Mouse (Mus musculus): ENCODE results near the gene Gm49354. TPM values are rescaled to one million over a fixed set of nuclear protein-coding genes. Genes with fewer than 3 reads are reported as not detected.
A peak's percentile ranks its signal among the peaks of the same experiment; 100 is the strongest.
"Not testable (repeated sequence)": the region's sequence is repeated elsewhere in the genome, so short reads cannot be mapped to it uniquely, and the experiment has no call there.

Gm49354 gene
- polyA plus RNA-seq, 1 experiment from 2014 or later = not detected

- H3K4me1 ChIP-seq = peaks cover 19% of the 10 kb centered on the region
- 84% methylated on average over 7 of the region's 7 CpGs for WGBS
- ATAC-seq (ENCODE audit: insufficient read depth, low FRiP score, low read depth) = no peak
Observed at GRCm38 (mm10) chr13:59762791-59763190, 19.3 kb downstream of the Gm49354 start.

GRCm38 (mm10) chr13:59756906-59757305 is 25.1 kb downstream of the Gm49354 start:
- Histone ChIP-seq H3K4me3 (replicated peaks) (no peak overlapping the region), H3K27ac (no peak overlapping the region), H3K27me3 (replicated peaks) (no peaks in the 10 kb centered on the region), H3K9me3 (no peaks in the 10 kb centered on the region), H3K9ac (no peak overlapping the region), H3K4me1 (no peaks in the 10 kb centered on the region), H3K4me2 (no peak overlapping the region), H3K36me3 (peaks cover 24% of the 10 kb centered on the region; the same call in 1 of the 2 replicates)
- ATAC-seq (ENCODE audit: insufficient read depth, low FRiP score, low read depth) = no peak
- WGBS = 89% methylated on average over 7 of the region's 7 CpGs

More at GRCm38 (mm10) chr13:59762791-59763190, 19.3 kb downstream of the Gm49354 start:
- Histone ChIP-seq H3K27ac (no peak overlapping the region), H3K27me3 (replicated peaks) (no peaks in the 10 kb centered on the region), H3K9me3 (no peaks in the 10 kb centered on the region), H3K9ac (no peak overlapping the region), H3K4me2 (no peak overlapping the region), H3K36me3 (peaks cover 20% of the 10 kb centered on the region; the same call in 1 of the 2 replicates), H3K4me3 (replicated peaks) (no peak overlapping the region)

GRCm38 (mm10) chr13:59750310-59750709 is 31.7 kb downstream of the Gm49354 start:
- no peaks in the 10 kb centered on the region for H3K9me3 ChIP-seq
- no peak overlapping the region for H3K27ac ChIP-seq
- ATAC-seq (ENCODE audit: insufficient read depth, low FRiP score, low read depth) = no peak
- H3K4me2 ChIP-seq = no peak overlapping the region
- H3K36me3 ChIP-seq = 0 out of 2 replicates have a peak, but pooled peaks cover 4% of the 10 kb centered on the region
- H3K4me1 ChIP-seq = no peaks in the 10 kb centered on the region
- H3K4me3 ChIP-seq (replicated peaks) = no peak overlapping the region
- WGBS = 70% methylated on average over 12 of the region's 12 CpGs
- no peak overlapping the region for H3K9ac ChIP-seq
- H3K27me3 ChIP-seq (replicated peaks) = no peaks in the 10 kb centered on the region

- Histone ChIP-seq H3K27ac (no peak within 1 kb of the TSS), H3K9me3 (no peaks in the 10 kb centered on the region), H3K36me3 (no peaks in the 10 kb centered on the region), H3K4me3 (replicated peaks) (no peak within 1 kb of the TSS), H3K27me3 (replicated peaks) (no peaks in the 10 kb centered on the region), H3K4me2 (no peak within 1 kb of the TSS), H3K4me1 (no peaks in the 10 kb centered on the region), H3K9ac (no peak within 1 kb of the TSS)
- no peak for ATAC-seq (ENCODE audit: insufficient read depth, low FRiP score, low read depth)
- 79% methylated on average over 9 of the region's 9 CpGs for WGBS
Observed at GRCm38 (mm10) chr13:59746711-59747110, 35.3 kb downstream of the Gm49354 start, which contains the start of gene 1700014D04Rik. 1700014D04Rik (minus strand) TSS chr13:59746752.

- Histone ChIP-seq H3K9ac (no peak overlapping the region), H3K4me2 (no peak overlapping the region), H3K4me3 (replicated peaks) (no peak overlapping the region), H3K9me3 (no peaks in the 10 kb centered on the region), H3K27me3 (replicated peaks) (no peaks in the 10 kb centered on the region), H3K4me1 (no peaks in the 10 kb centered on the region), H3K27ac (no peak overlapping the region), H3K36me3 (no peaks in the 10 kb centered on the region)
- ATAC-seq (ENCODE audit: insufficient read depth, low FRiP score, low read depth) = no peak
- WGBS = 68% methylated on average over 6 of the region's 6 CpGs
Observed at GRCm38 (mm10) chr13:59746164-59746563, 35.9 kb downstream of the Gm49354 start.

GRCm38 (mm10) chr13:59745462-59745861 is 36.6 kb downstream of the Gm49354 start:
- H3K27ac ChIP-seq = no peak overlapping the region
- H3K4me1 ChIP-seq = no peaks in the 10 kb centered on the region
- ATAC-seq (ENCODE audit: insufficient read depth, low FRiP score, low read depth) = no peak
- H3K4me3 ChIP-seq (replicated peaks) = no peak overlapping the region
- H3K36me3 ChIP-seq = no peaks in the 10 kb centered on the region
- no peak overlapping the region for H3K4me2 ChIP-seq
- 77% methylated on average over 6 of the region's 6 CpGs for WGBS
- no peak overlapping the region for H3K9ac ChIP-seq
- no peaks in the 10 kb centered on the region for H3K27me3 ChIP-seq (replicated peaks)
- no peaks in the 10 kb centered on the region for H3K9me3 ChIP-seq

- H3K36me3 ChIP-seq = no peaks in the 10 kb centered on the region
- H3K9ac ChIP-seq = no peak overlapping the region
- H3K4me1 ChIP-seq = no peaks in the 10 kb centered on the region
Observed at GRCm38 (mm10) chr13:59741697-59742096, 40.3 kb downstream of the Gm49354 start.

GRCm38 (mm10) chr13:59741096-59741495 is 40.9 kb downstream of the Gm49354 start:
- Histone ChIP-seq H3K27ac (no peak overlapping the region), H3K36me3 (no peaks in the 10 kb centered on the region), H3K4me3 (replicated peaks) (no peak overlapping the region), H3K9ac (no peak overlapping the region), H3K27me3 (replicated peaks) (no peaks in the 10 kb centered on the region), H3K9me3 (no peaks in the 10 kb centered on the region), H3K4me2 (no peak overlapping the region), H3K4me1 (no peaks in the 10 kb centered on the region)
- ATAC-seq (ENCODE audit: insufficient read depth, low FRiP score, low read depth) = no peak
- WGBS = 87% methylated on average over 11 of the region's 11 CpGs

More at GRCm38 (mm10) chr13:59741697-59742096, 40.3 kb downstream of the Gm49354 start:
- H3K4me2 ChIP-seq = no peak overlapping the region
- H3K9me3 ChIP-seq = no peaks in the 10 kb centered on the region
- 69% methylated on average over 10 of the region's 10 CpGs for WGBS
- H3K27me3 ChIP-seq (replicated peaks) = no peaks in the 10 kb centered on the region
- no peak overlapping the region for H3K4me3 ChIP-seq (replicated peaks)
- H3K27ac ChIP-seq = no peak overlapping the region
- ATAC-seq (ENCODE audit: insufficient read depth, low FRiP score, low read depth) = no peak

- Histone ChIP-seq H3K9ac (no peak overlapping the region), H3K27ac (no peak overlapping the region), H3K27me3 (replicated peaks) (no peaks in the 10 kb centered on the region), H3K4me2 (no peak overlapping the region), H3K9me3 (no peaks in the 10 kb centered on the region), H3K4me1 (no peaks in the 10 kb centered on the region), H3K4me3 (replicated peaks) (no peak overlapping the region), H3K36me3 (no peaks in the 10 kb centered on the region)
- peak; percentile 67; the same call in 1 of the 2 replicates for ATAC-seq (ENCODE audit: insufficient read depth, low FRiP score, low read depth)
- WGBS = 80% methylated on average over 4 of the region's 4 CpGs
Observed at GRCm38 (mm10) chr13:59739397-59739796, 42.6 kb downstream of the Gm49354 start.

- WGBS = 84% methylated on average over 2 of the region's 2 CpGs
- peak; percentile 76; the same call in 1 of the 2 replicates for ATAC-seq (ENCODE audit: insufficient read depth, low FRiP score, low read depth)
- H3K4me2 ChIP-seq = no peak overlapping the region
- H3K9ac ChIP-seq = no peak overlapping the region
- no peak overlapping the region for H3K27ac ChIP-seq
- H3K4me1 ChIP-seq = no peaks in the 10 kb centered on the region
- no peak overlapping the region for H3K4me3 ChIP-seq (replicated peaks)
- H3K9me3 ChIP-seq = no peaks in the 10 kb centered on the region
- H3K27me3 ChIP-seq (replicated peaks) = no peaks in the 10 kb centered on the region
- no peaks in the 10 kb centered on the region for H3K36me3 ChIP-seq
Observed at GRCm38 (mm10) chr13:59738455-59738854, 43.6 kb downstream of the Gm49354 start.

GRCm38 (mm10) chr13:59735190-59735589 is 46.9 kb downstream of the Gm49354 start:
- no peaks in the 10 kb centered on the region for H3K27me3 ChIP-seq (replicated peaks)
- ATAC-seq (ENCODE audit: insufficient read depth, low FRiP score, low read depth) = peak; percentile 32; the same call in 1 of the 2 replicates
- H3K36me3 ChIP-seq = no peaks in the 10 kb centered on the region
- H3K4me1 ChIP-seq = no peaks in the 10 kb centered on the region
- WGBS = 17% methylated on average over 3 of the region's 3 CpGs
- H3K4me2 ChIP-seq = no peak overlapping the region
- no peak overlapping the region for H3K9ac ChIP-seq
- no peak overlapping the region for H3K27ac ChIP-seq
- no peak overlapping the region for H3K4me3 ChIP-seq (replicated peaks)
- H3K9me3 ChIP-seq = no peaks in the 10 kb centered on the region

GRCm38 (mm10) chr13:59734347-59734746 is 47.7 kb downstream of the Gm49354 start:
- not testable (repeated sequence) for H3K27me3 ChIP-seq (replicated peaks); ATAC-seq (ENCODE audit: insufficient read depth, low FRiP score, low read depth); H3K36me3 ChIP-seq; H3K9ac ChIP-seq; H3K4me1 ChIP-seq; H3K27ac ChIP-seq; H3K4me3 ChIP-seq (replicated peaks); H3K9me3 ChIP-seq; H3K4me2 ChIP-seq
- WGBS = 37% methylated on average over 6 of the region's 6 CpGs

GRCm38 (mm10) chr13:59733936-59734335 is 48.1 kb downstream of the Gm49354 start:
- Histone ChIP-seq H3K27ac (no peak overlapping the region), H3K9ac (no peak overlapping the region), H3K4me3 (replicated peaks) (no peak overlapping the region), H3K4me1 (no peaks in the 10 kb centered on the region), H3K9me3 (no peaks in the 10 kb centered on the region), H3K27me3 (replicated peaks) (no peaks in the 10 kb centered on the region), H3K36me3 (no peaks in the 10 kb centered on the region), H3K4me2 (no peak overlapping the region)
- WGBS = 76% methylated on average over 4 of the region's 4 CpGs
- ATAC-seq (ENCODE audit: insufficient read depth, low FRiP score, low read depth) = no peak
